In the genomic region with DNA sequence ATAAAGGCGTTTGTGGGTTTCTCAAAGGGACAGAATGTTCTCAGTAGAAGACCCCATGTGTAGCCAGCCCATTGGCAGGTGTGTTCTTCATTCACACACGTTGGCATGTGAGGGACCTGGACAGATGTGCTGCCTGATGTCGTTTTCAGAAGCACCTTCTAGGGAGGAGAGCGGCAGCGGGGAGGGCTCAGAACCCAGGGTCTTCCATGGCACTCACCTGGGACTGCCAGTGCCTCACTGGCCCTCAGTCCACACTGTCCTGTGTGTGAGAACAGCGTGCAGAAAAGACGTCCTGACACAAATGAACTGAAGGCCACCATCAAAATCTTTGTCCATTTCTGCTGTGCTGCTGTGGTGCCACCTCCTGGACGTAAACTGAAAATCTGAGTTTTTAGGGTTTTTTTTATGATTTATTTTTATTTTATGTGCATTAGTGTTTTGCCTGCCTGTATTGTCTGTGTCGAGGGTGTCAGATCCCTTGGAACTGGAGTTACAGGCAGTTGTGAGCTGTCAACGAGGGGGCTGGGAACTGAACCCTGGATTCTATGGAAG, we compare ENCODE assay signal across 1 mouse cellular context.
TF ChIP-seq lines count a peak whose summit lies in the region.

No protein-coding gene starts in this region.

TF ChIP-seq in MEL, 35 proteins besides CTCF, POLR2A, EP300 and RAD21 (continued from another document):
- TF ChIP-seq MEF2A (IDR thresholded peaks at IDR 0.05; ENCODE audit: extremely low read depth, insufficient replicate concordance, low read depth, low read length, poor library complexity, severe bottlenecking), result no peak
- TF ChIP-seq TBP (IDR thresholded peaks at IDR 0.05; ENCODE audit: low read depth, low read length), result no peak
